Mouse (Mus musculus) forebrain, postnatal 0 days (tissue): ENCODE data around the gene Cryz. TPM values are rescaled to one million over a fixed set of nuclear protein-coding genes. Genes with fewer than 3 reads are reported as not detected.

Experiments
- ATAC-seq: fragments of 200-750 bp; cut with Nextera tagmentation; 2 replicates; pipeline ENCODE4 v1.8.0; 2017; ENCODE audit warnings: mild to moderate bottlenecking, moderate library complexity
- DNase-seq: peaks from one replicate; pipeline ENCODE4 v3.0.0-alpha.2; 2015
- H3K27ac ChIP-seq: fragments of 300-500 bp; sonication (generic); 2 replicates; pipeline ENCODE4 v1.5.1; 2014; ENCODE audit warnings: low read depth, mild to moderate bottlenecking, antibody characterized with exemption, low read length, moderate library complexity, mixed read lengths
- H3K27me3 ChIP-seq: fragments of 300-500 bp; sonication (generic); 2 replicates; pipeline ENCODE4 v1.6.1; 2014; ENCODE audit warnings: mild to moderate bottlenecking, low read length, mixed read lengths; ENCODE audit not compliant: insufficient read depth
- H3K36me3 ChIP-seq: fragments of 300-500 bp; sonication (generic); 2 replicates; pipeline ENCODE4 v1.6.1; 2014; ENCODE audit warnings: mild to moderate bottlenecking, moderate library complexity; ENCODE audit not compliant: insufficient read depth
- H3K4me1 ChIP-seq: fragments of 300-500 bp; sonication (generic); 2 replicates; pipeline ENCODE4 v1.6.1; 2014; ENCODE audit warnings: antibody characterized with exemption; ENCODE audit not compliant: insufficient read depth
- H3K4me2 ChIP-seq: fragments of 300-500 bp; sonication (generic); 2 replicates; pipeline ENCODE4 v1.6.1; 2014; ENCODE audit warnings: low read depth, mild to moderate bottlenecking, moderate library complexity
- H3K4me3 ChIP-seq: fragments of 300-500 bp; sonication (generic); 2 replicates; pipeline ENCODE4 v1.5.1; 2014; ENCODE audit warnings: low read depth, low read length, mixed read lengths
- H3K9ac ChIP-seq: fragments of 300-500 bp; sonication (generic); 2 replicates; pipeline ENCODE4 v1.6.1; 2014; ENCODE audit warnings: mild to moderate bottlenecking
- H3K9me3 ChIP-seq: fragments of 300-500 bp; sonication (generic); 2 replicates; pipeline ENCODE4 v1.6.1; 2016; ENCODE audit warnings: low read length
- CTCF ChIP-seq: sonication (generic); IDR thresholded peaks from 2 replicates; pipeline ENCODE4 v1.5.1; 2016; ENCODE audit warnings: antibody characterized with exemption, control low read depth, low read depth
- WGBS: fragments of 180-500 bp; shearing (Covaris S2); extraction: QIAGEN DNeasy Blood & Tissue Kit; methylation state at CpG from one replicate; pipeline ENCODE4 v1.1.7; 2014; 5-methylcytosine and 5-hydroxymethylcytosine counted together
- polyA plus RNA-seq: library from polyadenylated mRNA; unstranded; fragments of >200 nt; fragmentation: Nextera tagmentation; extraction: Ambion mirVana; gene quantifications from 2 replicates; pipeline ENCODE4 v1.2.1, GENCODE M21; 2015
- total RNA-seq: library from RNA; depleted of rRNA; stranded (reverse); fragments of >200 nt; gene quantifications from 2 replicates; pipeline ENCODE4 v1.2.3, GENCODE M21; 2014; rRNA removed

The Cryz gene
- total and polyA plus RNA-seq, 2 experiments from 2014 or later: 11.6 to 13.9 TPM

DNA sequence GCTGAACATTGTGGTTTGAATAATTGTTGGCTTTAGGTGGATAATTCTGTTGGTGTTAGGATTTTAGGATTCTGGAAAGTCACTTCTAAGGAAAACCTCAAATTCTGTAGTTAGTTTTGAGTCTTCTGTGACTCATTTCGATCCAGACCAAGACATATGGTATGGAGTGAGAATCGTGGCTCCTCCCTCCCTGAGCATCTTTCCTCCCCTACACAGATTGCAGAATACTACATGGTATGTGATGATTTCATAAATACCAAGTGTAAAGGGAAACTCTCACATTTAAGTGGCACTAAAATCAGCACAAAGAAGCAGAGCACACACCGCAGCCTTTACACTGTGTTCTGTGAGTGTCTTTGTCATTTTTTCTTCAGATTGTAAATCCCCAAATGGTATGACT, 72.0 kb downstream of the Cryz start:
- WGBS: 71% methylated on average over 3 of the region's 3 CpGs
- H3K4me3 ChIP-seq: no peak overlapping the region
- ATAC-seq (peak; percentile 18; the same call in 1 of the 2 replicates), DNase-seq (no peak)
- peaks cover 8% of the 10 kb centered on the region; the same call in 1 of the 2 replicates for H3K4me1 ChIP-seq
- H3K9me3 ChIP-seq: no peaks in the 10 kb centered on the region
- H3K27ac ChIP-seq: no peak overlapping the region
- H3K4me2 ChIP-seq: no peak overlapping the region
- H3K9ac ChIP-seq: no peak overlapping the region
- H3K36me3 ChIP-seq: no peaks in the 10 kb centered on the region
- H3K27me3 ChIP-seq: no peaks in the 10 kb centered on the region
- no peak for TF ChIP-seq CTCF

DNA sequence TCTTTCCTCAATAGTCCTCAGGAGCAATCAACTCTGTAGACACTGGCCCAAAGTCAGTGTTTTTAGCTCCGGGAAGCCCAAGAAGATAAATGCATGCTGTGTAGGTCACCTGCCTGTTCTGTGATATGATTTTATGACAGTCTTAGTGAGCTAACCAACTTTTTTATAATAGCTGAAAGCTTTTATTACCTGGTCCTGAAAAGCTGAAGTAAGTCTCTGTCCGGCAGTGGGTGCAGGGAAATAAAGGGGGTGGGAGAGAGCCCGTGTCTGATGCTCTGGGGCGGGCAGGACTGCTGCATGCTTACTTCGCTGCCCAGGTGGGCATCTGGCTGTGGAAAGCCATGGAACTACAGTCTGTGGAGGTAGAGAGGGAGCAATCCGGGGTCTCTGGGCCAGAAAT, 74.1 kb downstream of the Cryz start:
- ATAC-seq: no peak
- H3K27ac ChIP-seq: no peak overlapping the region

DNA sequence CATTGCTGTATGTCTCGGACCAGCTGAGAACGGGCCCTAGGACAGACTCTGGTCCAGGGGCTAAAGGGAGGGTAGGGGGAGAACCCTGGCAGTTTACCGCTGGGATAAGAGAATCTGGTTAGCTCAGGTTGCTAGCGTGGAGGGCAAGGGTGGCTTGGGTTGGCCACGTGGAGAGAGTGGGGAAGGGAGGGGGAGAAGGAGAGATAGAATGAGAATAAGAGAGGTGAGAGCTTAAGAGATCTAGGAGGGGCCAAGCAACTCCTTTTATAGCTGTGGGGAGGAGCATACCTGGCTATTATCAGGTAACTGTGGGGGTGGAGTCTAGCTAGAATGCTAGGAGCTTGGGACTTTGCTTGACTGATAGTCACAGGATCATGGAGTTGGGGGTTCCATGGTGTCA, 74.5 kb downstream of the Cryz start:
- Histone ChIP-seq H3K36me3 (no peaks in the 10 kb centered on the region), H3K9me3 (no peaks in the 10 kb centered on the region), H3K4me1 (no peaks in the 10 kb centered on the region), H3K27me3 (no peaks in the 10 kb centered on the region), H3K4me2 (no peak overlapping the region), H3K27ac (no peak overlapping the region), H3K9ac (no peak overlapping the region), H3K4me3 (no peak overlapping the region)
- WGBS: 69% methylated on average over 5 of the region's 5 CpGs
- no peak for DNase-seq
- no peak for ATAC-seq
- no peak for TF ChIP-seq CTCF

More for the DNA sequence above, 74.1 kb downstream of the Cryz start:
- DNase-seq: no peak
- H3K4me2 ChIP-seq: no peak overlapping the region
- no peaks in the 10 kb centered on the region for H3K9me3 ChIP-seq
- no peak for TF ChIP-seq CTCF
- no peaks in the 10 kb centered on the region for H3K36me3 ChIP-seq
- H3K27me3 ChIP-seq: no peaks in the 10 kb centered on the region
- H3K4me3 ChIP-seq: no peak overlapping the region
- H3K9ac ChIP-seq: no peak overlapping the region
- 92% methylated on average over 6 of the region's 6 CpGs for WGBS
- H3K4me1 ChIP-seq: no peaks in the 10 kb centered on the region

Other genes with a start within 250 kb of the Cryz start
- gene Tyw3, start 393 bp downstream of the Cryz start, total RNA-seq: 13.8 and 13.9 TPM in 2 replicates
- 8.1 and 8.5 TPM in 2 replicates for gene Tyw3, start 393 bp downstream of the Cryz start, polyA plus RNA-seq
- gene Erich3, start 67.1 kb downstream of the Cryz start, total RNA-seq: 3.4 and 3.5 TPM in 2 replicates
- 1.9 and 2.7 TPM in 2 replicates for gene Erich3, start 67.1 kb downstream of the Cryz start, polyA plus RNA-seq